Mouse (Mus musculus): ENCODE measurements around the gene Raver2.

DNA sequence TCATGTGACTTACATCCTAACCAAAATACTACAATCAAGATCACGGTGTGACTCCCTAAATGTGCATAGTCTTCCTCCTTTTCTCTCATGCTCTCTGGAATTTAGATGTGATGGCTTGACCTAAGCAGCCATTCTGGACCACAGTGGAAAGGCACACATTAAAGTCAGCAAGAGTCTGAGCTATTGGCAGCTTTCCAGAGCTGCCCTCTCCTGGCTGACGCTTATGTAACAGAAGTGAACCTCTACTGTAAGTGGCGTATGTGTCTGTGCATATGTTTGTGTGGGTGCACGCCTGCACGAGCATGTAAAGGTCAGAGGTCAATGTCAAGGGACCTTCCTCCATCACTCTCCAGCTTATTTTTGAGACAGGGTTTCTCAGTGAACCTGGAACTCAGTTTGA, 33.7 kb upstream of the Raver2 start:
- no peak for TF ChIP-seq GATA1 (IDR thresholded peaks at IDR 0.05; ENCODE audit: borderline replicate concordance, low read length)
- TF ChIP-seq FLI1 (IDR thresholded peaks at IDR 0.05; ENCODE audit: low read length) = no peak

Measured in megakaryocyte, embryonic 14.5 days (primary cell).